Mouse (Mus musculus) heart, embryonic 12.5 days (tissue): ENCODE data around the gene Pan3. TPM values are rescaled to one million over a fixed set of nuclear protein-coding genes. Genes with fewer than 3 reads are reported as not detected.

Source experiments
- ATAC-seq: fragments of 200-750 bp; cut with Nextera tagmentation; 2 replicates; pipeline ENCODE4 v1.8.0; 2017; ENCODE audit warnings: moderate TSS enrichment, moderate library complexity; ENCODE audit not compliant: insufficient number of reproducible peaks, low FRiP score
- H3K27ac ChIP-seq: fragments of 300-500 bp; sonication (generic); 2 replicates; pipeline ENCODE4 v1.5.1; 2016; ENCODE audit warnings: mild to moderate bottlenecking, moderate library complexity; ENCODE audit not compliant: poor library complexity, severe bottlenecking
- H3K27me3 ChIP-seq: fragments of 300-500 bp; sonication (generic); replicated peaks from 2 replicates; pipeline ENCODE4 v1.6.1; 2016; ENCODE audit warnings: mild to moderate bottlenecking, moderate library complexity
- H3K36me3 ChIP-seq: fragments of 300-500 bp; sonication (generic); 2 replicates; pipeline ENCODE4 v1.6.1; 2016; ENCODE audit warnings: mild to moderate bottlenecking, moderate library complexity
- H3K4me1 ChIP-seq: fragments of 300-500 bp; sonication (generic); replicated peaks from 2 replicates; pipeline ENCODE4 v1.6.1; 2016; ENCODE audit warnings: mild to moderate bottlenecking
- H3K4me2 ChIP-seq: fragments of 300-500 bp; sonication (generic); 2 replicates; pipeline ENCODE4 v1.6.1; 2016; ENCODE audit warnings: mild to moderate bottlenecking, moderate library complexity
- H3K4me3 ChIP-seq: fragments of 300-500 bp; sonication (generic); 2 replicates; pipeline ENCODE4 v1.5.1; 2016; ENCODE audit warnings: mild to moderate bottlenecking
- H3K9ac ChIP-seq: fragments of 300-500 bp; sonication (generic); 2 replicates; pipeline ENCODE4 v1.6.1; 2016; ENCODE audit warnings: mild to moderate bottlenecking, moderate library complexity
- H3K9me3 ChIP-seq: fragments of 300-500 bp; sonication (generic); replicated peaks from 2 replicates; pipeline ENCODE4 v1.6.1; 2016; ENCODE audit warnings: mild to moderate bottlenecking, moderate library complexity
- WGBS: fragments of 180-500 bp; shearing (Covaris S2); methylation state at CpG from one replicate; pipeline ENCODE4 v1.1.7; 2016; 5-methylcytosine and 5-hydroxymethylcytosine counted together
- polyA plus RNA-seq: library from polyadenylated mRNA; unstranded; fragments of >200 nt; fragmentation: Nextera tagmentation; extraction: Ambion mirVana; gene quantifications from 2 replicates; pipeline ENCODE4 v1.2.1, GENCODE M21; 2016

The Pan3 gene
- polyA plus RNA-seq, 1 experiment from 2014 or later: 46.3 TPM

- ATAC-seq: no peak
- H3K4me3 ChIP-seq: no peak overlapping the region
- peaks cover 4% of the 10 kb centered on the region; the same call in 1 of the 2 replicates for H3K36me3 ChIP-seq
- no peak overlapping the region for H3K27ac ChIP-seq
- H3K9me3 ChIP-seq: no peaks in the 10 kb centered on the region
- no peak overlapping the region for H3K4me2 ChIP-seq
- 79% methylated on average over 3 of the region's 3 CpGs for WGBS
- H3K9ac ChIP-seq: no peak overlapping the region
- no peaks in the 10 kb centered on the region for H3K27me3 ChIP-seq
- peaks cover 4% of the 10 kb centered on the region; the same call in 1 of the 2 replicates for H3K4me1 ChIP-seq
Measured at GRCm38 (mm10) chr5:147484142-147484541, 54.2 kb downstream of the Pan3 start.

DNA sequence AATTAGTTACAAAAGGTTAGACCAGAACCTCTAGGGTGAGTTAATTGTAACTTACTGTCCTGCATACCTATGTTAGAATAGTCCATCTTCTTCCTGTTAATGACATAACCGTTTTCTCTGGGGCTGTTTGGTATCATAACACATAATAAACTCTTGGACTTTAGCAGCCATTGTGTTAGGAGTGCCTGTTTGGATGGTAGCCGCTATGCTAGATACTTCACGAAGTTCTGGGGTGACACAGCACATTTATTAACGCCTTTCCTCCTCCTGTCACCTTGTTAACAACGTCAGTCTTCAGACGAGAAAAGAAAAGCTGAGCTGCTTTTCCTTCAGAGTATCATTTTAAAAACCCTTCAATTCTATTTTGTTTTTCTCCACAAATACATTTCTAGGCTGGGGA, 59.3 kb downstream of the Pan3 start:
- peaks cover 17% of the 10 kb centered on the region for H3K4me1 ChIP-seq

DNA sequence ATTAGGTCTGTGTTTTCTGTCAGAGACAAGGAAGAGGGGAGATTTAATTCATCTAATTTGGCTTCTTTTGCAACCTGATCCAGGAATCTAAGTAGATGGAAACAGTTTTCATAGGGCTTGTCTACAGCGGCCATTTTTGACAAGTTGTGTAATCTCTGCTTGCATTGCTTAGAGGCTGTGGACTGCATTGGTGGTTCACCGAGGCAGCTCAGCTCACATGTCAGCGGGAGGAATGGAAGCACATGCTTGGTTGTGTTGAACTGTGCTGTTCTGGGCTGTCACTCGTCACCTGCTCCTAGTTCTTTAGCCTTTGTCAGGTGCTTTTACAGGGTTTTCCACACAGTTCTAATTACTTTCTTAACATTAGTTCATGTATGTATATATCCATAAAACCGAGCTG, 60.9 kb downstream of the Pan3 start:
- Histone ChIP-seq H3K27me3 (no peaks in the 10 kb centered on the region), H3K4me1 (peaks cover 25% of the 10 kb centered on the region), H3K27ac (no peak overlapping the region), H3K9ac (no peak overlapping the region), H3K36me3 (peaks cover 6% of the 10 kb centered on the region; the same call in 1 of the 2 replicates), H3K9me3 (no peaks in the 10 kb centered on the region), H3K4me3 (no peak overlapping the region), H3K4me2 (no peak overlapping the region)
- no peak for ATAC-seq
- WGBS: 63% methylated on average over 5 of the region's 5 CpGs

More for the DNA sequence above, 59.3 kb downstream of the Pan3 start:
- H3K4me3 ChIP-seq: no peak overlapping the region
- no peak overlapping the region for H3K9ac ChIP-seq
- H3K9me3 ChIP-seq: no peaks in the 10 kb centered on the region
- H3K27ac ChIP-seq: no peak overlapping the region
- WGBS: 67% methylated on average over 6 of the region's 6 CpGs
- ATAC-seq: no peak
- H3K4me2 ChIP-seq: no peak overlapping the region
- no peaks in the 10 kb centered on the region for H3K27me3 ChIP-seq
- peaks cover 6% of the 10 kb centered on the region; the same call in 1 of the 2 replicates for H3K36me3 ChIP-seq

DNA sequence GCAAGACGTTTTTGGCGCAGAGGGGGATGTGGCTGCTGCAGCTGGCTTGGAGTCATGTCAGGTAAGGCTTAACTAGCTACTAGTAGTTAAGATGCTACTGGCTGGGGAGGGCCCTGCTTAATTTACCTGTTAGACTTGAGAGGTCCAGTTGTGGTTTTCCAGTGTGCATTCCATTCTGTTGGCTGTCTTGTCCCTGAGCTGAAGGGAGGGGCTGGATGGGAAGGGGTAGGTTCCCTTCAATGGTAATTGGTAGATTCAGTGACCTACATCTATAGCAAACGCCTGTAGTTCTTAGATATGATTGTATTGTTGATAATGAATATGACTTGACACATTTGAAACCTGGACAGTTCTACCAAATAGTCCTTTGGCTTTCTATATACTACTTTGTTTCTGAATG, 62.5 kb downstream of the Pan3 start:
- WGBS: 72% methylated on average over 3 of the region's 3 CpGs
- Histone ChIP-seq H3K9me3 (no peaks in the 10 kb centered on the region), H3K9ac (no peak overlapping the region), H3K27ac (no peak overlapping the region), H3K36me3 (peaks cover 6% of the 10 kb centered on the region; the same call in 1 of the 2 replicates), H3K27me3 (no peaks in the 10 kb centered on the region), H3K4me1 (peaks cover 25% of the 10 kb centered on the region), H3K4me3 (no peak overlapping the region), H3K4me2 (no peak overlapping the region)
- no peak for ATAC-seq

- Histone ChIP-seq H3K36me3 (peaks cover 6% of the 10 kb centered on the region; the same call in 1 of the 2 replicates), H3K9ac (no peak overlapping the region), H3K4me2 (no peak overlapping the region), H3K27me3 (no peaks in the 10 kb centered on the region), H3K4me1 (peaks cover 25% of the 10 kb centered on the region), H3K27ac (no peak overlapping the region), H3K9me3 (no peaks in the 10 kb centered on the region), H3K4me3 (no peak overlapping the region)
- ATAC-seq: no peak
- WGBS: 64% methylated on average over 1 of the region's 1 CpGs
Measured at GRCm38 (mm10) chr5:147493205-147493604, 63.2 kb downstream of the Pan3 start.

DNA sequence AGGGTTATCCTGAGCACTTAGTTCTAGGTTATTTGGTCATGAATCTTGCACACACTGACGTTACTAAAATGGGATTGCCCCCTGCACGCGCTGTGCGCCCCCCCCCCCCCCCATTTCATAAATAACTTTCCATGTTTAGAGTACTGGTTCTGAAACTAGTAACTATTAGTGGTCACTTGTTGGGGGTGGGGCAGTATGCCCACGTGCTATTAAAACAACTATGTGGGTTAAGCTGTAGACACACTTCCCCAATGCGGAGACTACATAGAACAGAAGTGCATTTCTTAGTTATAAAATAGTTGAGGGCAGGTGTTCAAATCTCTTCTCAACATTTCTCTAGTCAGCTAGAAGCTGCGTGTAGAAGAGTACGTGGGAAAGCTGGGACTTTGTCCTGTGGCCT, 63.7 kb downstream of the Pan3 start:
- H3K27me3 ChIP-seq: no peaks in the 10 kb centered on the region
- H3K9ac ChIP-seq: no peak overlapping the region
- no peak overlapping the region for H3K4me2 ChIP-seq
- no peak for ATAC-seq
- H3K36me3 ChIP-seq: 0 out of 2 replicates have a peak, but pooled peaks cover 2% of the 10 kb centered on the region
- H3K27ac ChIP-seq: no peak overlapping the region
- peaks cover 25% of the 10 kb centered on the region for H3K4me1 ChIP-seq
- 84% methylated on average over 8 of the region's 8 CpGs for WGBS
- H3K4me3 ChIP-seq: no peak overlapping the region
- no peaks in the 10 kb centered on the region for H3K9me3 ChIP-seq

DNA sequence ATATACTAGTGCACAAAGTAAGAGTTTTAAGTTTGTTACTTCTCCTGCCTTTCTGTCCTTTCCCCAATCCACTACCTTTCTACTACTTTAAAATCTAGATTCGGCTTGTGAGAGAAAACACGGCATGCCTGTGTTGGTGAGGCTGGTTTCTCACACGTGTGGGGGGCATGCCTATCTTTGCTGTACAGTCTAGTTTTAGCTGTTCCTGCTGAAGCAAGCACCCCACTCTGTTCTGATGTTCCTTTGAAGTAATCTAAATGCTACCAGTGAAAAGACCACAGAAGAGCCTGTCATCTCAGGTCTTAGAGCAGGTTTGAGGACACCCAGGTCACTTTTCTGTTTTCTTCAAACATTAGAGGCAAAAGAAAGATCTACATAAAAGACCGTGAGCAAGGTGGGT, 64.4 kb downstream of the Pan3 start:
- Histone ChIP-seq H3K4me3 (no peak overlapping the region), H3K9ac (no peak overlapping the region), H3K4me1 (peaks cover 25% of the 10 kb centered on the region), H3K27me3 (no peaks in the 10 kb centered on the region), H3K4me2 (no peak overlapping the region), H3K27ac (0 out of 2 replicates have a peak overlapping the region, but pooled peaks have one; percentile 4), H3K9me3 (no peaks in the 10 kb centered on the region), H3K36me3 (no peaks in the 10 kb centered on the region)
- WGBS: 71% methylated on average over 4 of the region's 4 CpGs
- no peak for ATAC-seq

GRCm38 (mm10) chr5:147494791-147495376, 64.9 kb downstream of the Pan3 start:
- no peaks in the 10 kb centered on the region for H3K27me3 ChIP-seq
- no peak overlapping the region for H3K4me2 ChIP-seq
- H3K9ac ChIP-seq: no peak overlapping the region
- peaks cover 25% of the 10 kb centered on the region for H3K4me1 ChIP-seq
- 62% methylated on average over 10 of the region's 10 CpGs for WGBS
- no peaks in the 10 kb centered on the region for H3K36me3 ChIP-seq
- no peaks in the 10 kb centered on the region for H3K9me3 ChIP-seq
- H3K27ac ChIP-seq: 0 out of 2 replicates have a peak overlapping the region, but pooled peaks have one; percentile 4
- ATAC-seq: no peak
- H3K4me3 ChIP-seq: no peak overlapping the region

DNA sequence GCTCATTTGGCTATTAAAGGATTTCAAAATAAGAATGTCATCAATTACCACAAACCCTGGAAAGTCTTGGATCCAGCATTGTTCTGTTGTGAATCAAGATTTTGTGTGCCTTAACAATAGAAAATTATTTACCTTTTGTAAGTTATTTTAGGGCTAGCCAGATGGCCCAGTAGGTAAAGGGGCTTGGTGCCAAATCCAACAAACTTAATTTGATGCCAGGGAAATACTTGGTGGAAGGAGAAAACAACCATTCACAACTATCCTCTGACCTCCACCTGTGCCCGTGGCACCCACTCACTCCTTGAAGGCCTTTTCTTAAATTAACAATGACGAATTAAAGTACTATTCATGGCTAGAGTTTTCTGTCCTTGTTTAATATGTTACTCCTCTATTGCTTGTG, 66.0 kb downstream of the Pan3 start:
- Histone ChIP-seq H3K9ac (no peak overlapping the region), H3K4me2 (no peak overlapping the region), H3K27me3 (no peaks in the 10 kb centered on the region), H3K9me3 (no peaks in the 10 kb centered on the region), H3K27ac (no peak overlapping the region), H3K4me1 (peaks cover 23% of the 10 kb centered on the region), H3K36me3 (no peaks in the 10 kb centered on the region), H3K4me3 (no peak overlapping the region)
- ATAC-seq: no peak
- WGBS: 94% methylated on average over 2 of the region's 2 CpGs

GRCm38 (mm10) chr5:147496921-147497320, 67.0 kb downstream of the Pan3 start:
- Histone ChIP-seq H3K4me2 (no peak overlapping the region), H3K9ac (no peak overlapping the region), H3K4me1 (peaks cover 23% of the 10 kb centered on the region), H3K9me3 (no peaks in the 10 kb centered on the region), H3K36me3 (no peaks in the 10 kb centered on the region), H3K27me3 (no peaks in the 10 kb centered on the region), H3K27ac (no peak overlapping the region), H3K4me3 (no peak overlapping the region)
- WGBS: 85% methylated on average over 4 of the region's 4 CpGs
- no peak for ATAC-seq

- Histone ChIP-seq H3K9me3 (no peaks in the 10 kb centered on the region), H3K36me3 (no peaks in the 10 kb centered on the region), H3K4me1 (peaks cover 19% of the 10 kb centered on the region), H3K27ac (no peak overlapping the region), H3K27me3 (no peaks in the 10 kb centered on the region), H3K4me2 (no peak overlapping the region), H3K4me3 (no peak overlapping the region), H3K9ac (no peak overlapping the region)
- 58% methylated on average over 3 of the region's 3 CpGs for WGBS
- ATAC-seq: no peak
Measured at GRCm38 (mm10) chr5:147497714-147498113, 67.8 kb downstream of the Pan3 start.

DNA sequence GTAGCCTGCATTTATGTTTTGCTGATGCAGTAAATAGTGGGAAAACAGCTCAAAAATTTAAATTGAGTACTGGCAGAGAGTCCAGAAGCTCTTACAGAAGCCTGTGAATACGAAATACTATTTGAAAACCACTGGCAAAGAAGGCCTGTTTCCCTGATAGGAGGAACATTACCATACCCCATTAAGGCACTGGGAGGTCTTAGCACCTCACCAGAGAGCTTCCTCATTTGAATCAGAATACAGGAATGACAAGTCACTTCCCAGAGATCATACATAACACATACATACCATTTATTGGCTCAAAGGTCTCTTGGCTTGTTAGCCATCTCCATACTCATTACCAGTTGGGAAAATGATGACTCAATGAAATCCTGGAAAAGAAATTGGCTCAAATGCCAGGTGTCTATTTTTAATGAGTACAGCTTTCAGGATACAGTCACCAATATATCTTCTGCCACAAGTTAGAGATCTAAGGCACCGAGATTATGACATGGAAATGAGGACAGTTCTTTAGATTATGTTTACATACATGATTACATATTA, 71.6 kb downstream of the Pan3 start:
- H3K36me3 ChIP-seq: no peaks in the 10 kb centered on the region
- H3K4me2 ChIP-seq: no peak overlapping the region
- no peak overlapping the region for H3K9ac ChIP-seq
- no peak for ATAC-seq
- H3K27me3 ChIP-seq: no peaks in the 10 kb centered on the region
- no peaks in the 10 kb centered on the region for H3K9me3 ChIP-seq
- 87% methylated on average over 2 of the region's 2 CpGs for WGBS
- H3K4me1 ChIP-seq: 0 out of 2 replicates have a peak, but pooled peaks cover 8% of the 10 kb centered on the region
- H3K4me3 ChIP-seq: no peak overlapping the region
- no peak overlapping the region for H3K27ac ChIP-seq
